Mouse (Mus musculus) erythroid progenitor cell, adult 5-6 weeks (primary cell): ENCODE data around the gene Zwilch. TPM values are rescaled to one million over a fixed set of nuclear protein-coding genes. Genes with fewer than 3 reads are reported as not detected.

Experiments used
- ATAC-seq: replicated peaks from 2 replicates; pipeline ENCODE4 v1.8.0; 2016; ENCODE audit warnings: moderate number of reproducible peaks, mild to moderate bottlenecking, moderate TSS enrichment, inconsistent platforms; ENCODE audit not compliant: poor library complexity, low FRiP score, severe bottlenecking
- total RNA-seq, 2 experiments: library from RNA; stranded (forward) in 1 of 2; stranded (reverse) in 1 of 2; fragments of 150-400 nt in 1 of 2; fragments of 186-747, 209-891 nt in 1 of 2; gene quantifications; 2 replicates each; pipeline versions ENCODE4 v1.2.3 to v1.2.4; 2015 to 2017; ENCODE audit warnings: low replicate concordance in 2 of 2

The Zwilch gene
- total RNA-seq, 2 experiments from 2014 or later: 94.3 to 234 TPM

DNA sequence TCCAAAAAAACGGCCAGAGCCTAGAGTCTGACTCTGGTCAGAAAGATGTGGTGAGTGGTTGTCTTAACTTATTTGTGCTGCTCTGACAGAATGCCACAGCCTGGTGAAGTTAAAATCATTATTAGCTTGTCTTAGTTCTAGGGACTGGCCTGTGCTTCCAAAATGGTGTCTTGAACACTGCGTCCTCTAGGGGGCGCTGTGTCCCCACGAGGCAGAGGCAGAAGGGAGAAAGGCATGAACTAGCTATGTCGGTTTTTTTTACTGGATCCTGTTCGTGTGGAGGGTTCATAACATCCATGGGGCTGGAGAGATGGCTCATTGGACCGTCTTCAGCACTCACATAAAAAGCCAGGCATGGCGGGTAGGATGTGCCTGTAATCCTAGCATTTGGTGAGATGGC, 53.0 kb downstream of the Zwilch start:
- peak; percentile 67 for ATAC-seq

DNA sequence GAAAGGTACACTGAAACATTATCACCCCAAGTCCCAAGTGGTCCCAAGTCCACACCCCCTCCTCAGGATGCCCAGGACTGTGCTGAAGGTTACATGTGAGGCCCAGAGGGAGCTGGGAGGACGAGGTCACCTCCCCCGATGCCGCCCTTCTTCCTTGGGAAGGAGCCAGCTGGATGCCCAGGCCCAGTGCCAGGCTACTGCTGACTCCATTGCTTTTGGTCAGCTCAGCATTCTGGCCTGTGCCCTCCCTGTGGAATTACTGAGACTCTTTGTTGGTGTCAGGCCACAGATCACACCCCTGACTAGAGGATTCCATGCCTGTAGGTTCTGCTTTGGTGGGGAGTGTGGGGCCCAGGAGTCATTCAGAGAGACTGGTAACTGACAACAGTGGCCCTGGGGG, 56.0 kb downstream of the Zwilch start, which contains the start of gene Lctl:
Gene Lctl (plus strand): TSS at position 272 of the 400 bp plus-strand sequence.
- ATAC-seq: no peak

DNA sequence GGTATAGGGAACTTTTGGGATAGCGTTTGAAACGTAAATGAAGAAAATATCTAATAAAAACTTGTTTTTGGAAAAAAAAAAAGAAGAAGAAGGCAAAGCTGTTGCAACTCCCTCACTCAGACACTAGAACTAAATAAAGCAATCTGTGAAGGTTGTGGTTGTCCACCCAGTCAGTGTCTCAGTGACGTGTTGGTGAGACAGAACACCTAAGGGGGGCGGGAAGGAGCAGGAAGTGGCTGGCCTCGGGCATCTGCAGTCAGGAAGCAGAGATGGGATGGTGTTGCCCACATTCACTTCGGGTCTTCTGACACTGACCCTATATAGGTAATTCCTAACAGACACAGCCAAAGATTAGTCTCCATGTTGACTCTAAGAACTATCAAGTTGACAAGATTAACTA, 57.1 kb downstream of the Zwilch start:
- no peak for ATAC-seq

- no peak for ATAC-seq
Observed at GRCm38 (mm10) chr9:64114646-64115045, 58.3 kb downstream of the Zwilch start.

GRCm38 (mm10) chr9:64110502-64110901, 62.4 kb downstream of the Zwilch start:
- no peak for ATAC-seq

DNA sequence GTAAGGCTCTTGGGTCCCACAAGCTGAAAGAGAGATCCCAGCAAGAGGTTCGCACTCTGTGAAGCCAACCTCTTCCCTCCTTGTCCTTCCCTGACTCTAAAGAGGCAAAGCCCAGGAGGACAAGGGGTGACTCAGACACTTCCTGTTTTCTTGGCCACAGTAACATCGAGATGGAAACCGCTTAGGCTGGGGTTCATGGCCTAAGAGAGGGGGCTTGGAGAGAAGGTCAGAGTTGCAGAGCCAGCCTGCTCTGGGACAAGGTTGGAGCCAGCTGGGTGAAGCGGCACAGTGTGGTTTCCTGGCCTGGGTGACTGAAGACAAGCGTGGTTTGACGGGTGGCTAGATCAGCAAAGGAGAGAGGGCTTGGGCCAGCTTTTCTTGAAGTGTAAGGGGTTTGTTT, 67.6 kb downstream of the Zwilch start:
- ATAC-seq: no peak

GRCm38 (mm10) chr9:64100442-64100841, 72.5 kb downstream of the Zwilch start:
- peak; percentile 78 for ATAC-seq

GRCm38 (mm10) chr9:64098282-64098681, 74.6 kb downstream of the Zwilch start:
- no peak for ATAC-seq

GRCm38 (mm10) chr9:64094083-64094482, 78.8 kb downstream of the Zwilch start:
- ATAC-seq: no peak

DNA sequence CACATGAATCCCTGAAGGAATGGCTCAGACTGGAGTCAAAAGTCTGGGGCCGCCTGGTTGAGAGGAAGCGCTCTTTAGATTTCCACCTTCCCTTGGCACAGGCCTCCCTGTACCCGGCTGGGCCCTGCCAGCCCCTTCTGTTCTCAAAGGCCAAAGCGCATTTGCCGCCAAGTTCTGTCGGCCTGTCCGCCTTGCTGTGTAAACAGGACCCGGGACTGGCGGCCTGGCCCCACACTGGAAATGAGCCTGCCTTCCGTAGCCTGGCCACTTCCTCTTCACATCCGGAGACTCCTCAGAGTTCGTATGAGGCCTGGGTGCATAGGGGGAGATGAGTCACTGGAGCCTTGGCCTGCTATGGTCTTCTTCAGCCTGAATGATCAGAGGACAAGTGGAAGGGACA, 83.9 kb downstream of the Zwilch start:
- ATAC-seq: no peak

GRCm38 (mm10) chr9:64088346-64088745, 84.6 kb downstream of the Zwilch start:
- ATAC-seq: no peak

GRCm38 (mm10) chr9:64087461-64088235, 85.3 kb downstream of the Zwilch start:
- peak; percentile 53; the same call in 1 of the 2 replicates for ATAC-seq

Other genes starting within 250 kb of the Zwilch start
- gene Smad6, start 151.0 kb downstream of the Zwilch start, total RNA-seq (2015; ENCODE audit: low replicate concordance): not detected in 2 replicates
- 0.39 TPM in 1 of 2 replicates, not detected in the other for gene Smad6, start 151.0 kb downstream of the Zwilch start, total RNA-seq (2017; ENCODE audit: low replicate concordance)
- not detected in 2 replicates for gene Lctl, start 56.0 kb downstream of the Zwilch start, total RNA-seq (2015; ENCODE audit: low replicate concordance)
- not detected in 2 replicates for gene Lctl, start 56.0 kb downstream of the Zwilch start, total RNA-seq (2017; ENCODE audit: low replicate concordance)
- 955 and 1,003 TPM in 2 replicates for gene Rpl4, start 271 bp upstream of the Zwilch start, total RNA-seq (2015; ENCODE audit: low replicate concordance)
- gene Rpl4, start 271 bp upstream of the Zwilch start, total RNA-seq (2017; ENCODE audit: low replicate concordance): 556 and 679 TPM in 2 replicates
- 7.9 and 20.5 TPM in 2 replicates for gene Snapc5, start 6.2 kb upstream of the Zwilch start, total RNA-seq (2015; ENCODE audit: low replicate concordance)
- gene Snapc5, start 6.2 kb upstream of the Zwilch start, total RNA-seq (2017; ENCODE audit: low replicate concordance): 10.8 and 15.1 TPM in 2 replicates
- not detected in 2 replicates for gene Uchl4, start 62.1 kb upstream of the Zwilch start, total RNA-seq (2015; ENCODE audit: low replicate concordance)
- gene Uchl4, start 62.1 kb upstream of the Zwilch start, total RNA-seq (2017; ENCODE audit: low replicate concordance): 0.15 TPM in 1 of 2 replicates, not detected in the other
- 10.1 and 23.1 TPM in 2 replicates for gene Map2k1, start 80.5 kb upstream of the Zwilch start, total RNA-seq (2015; ENCODE audit: low replicate concordance)
- 10.1 and 23.3 TPM in 2 replicates for gene Map2k1, start 80.5 kb upstream of the Zwilch start, total RNA-seq (2017; ENCODE audit: low replicate concordance)
- gene Tipin, start 108.5 kb upstream of the Zwilch start, total RNA-seq (2015; ENCODE audit: low replicate concordance): 185 and 187 TPM in 2 replicates
- gene Tipin, start 108.5 kb upstream of the Zwilch start, total RNA-seq (2017; ENCODE audit: low replicate concordance): 132 and 168 TPM in 2 replicates
- 6.3 and 9.7 TPM in 2 replicates for gene Dis3l, start 168.2 kb upstream of the Zwilch start, total RNA-seq (2015; ENCODE audit: low replicate concordance)
- gene Dis3l, start 168.2 kb upstream of the Zwilch start, total RNA-seq (2017; ENCODE audit: low replicate concordance): 10.4 and 11.1 TPM in 2 replicates
- not detected in 2 replicates for gene Megf11, start 212.5 kb upstream of the Zwilch start, total RNA-seq (2015; ENCODE audit: low replicate concordance)
- gene Megf11, start 212.5 kb upstream of the Zwilch start, total RNA-seq (2017; ENCODE audit: low replicate concordance): 0.64 TPM in 1 of 2 replicates, not detected in the other